Mouse (Mus musculus): ENCODE data around the gene Myo1h.

GRCm38 (mm10) chr5:114368121-114368520 is 79.2 kb downstream of the Myo1h start:
- TF ChIP-seq CTCF (IDR thresholded peaks at IDR 0.05; ENCODE audit: low read depth) (no peak), EP300 (optimal IDR thresholded peaks at IDR 0.05) (no peak)
